15 mouse cellular contexts compared by ENCODE assay signal in the genomic region with DNA sequence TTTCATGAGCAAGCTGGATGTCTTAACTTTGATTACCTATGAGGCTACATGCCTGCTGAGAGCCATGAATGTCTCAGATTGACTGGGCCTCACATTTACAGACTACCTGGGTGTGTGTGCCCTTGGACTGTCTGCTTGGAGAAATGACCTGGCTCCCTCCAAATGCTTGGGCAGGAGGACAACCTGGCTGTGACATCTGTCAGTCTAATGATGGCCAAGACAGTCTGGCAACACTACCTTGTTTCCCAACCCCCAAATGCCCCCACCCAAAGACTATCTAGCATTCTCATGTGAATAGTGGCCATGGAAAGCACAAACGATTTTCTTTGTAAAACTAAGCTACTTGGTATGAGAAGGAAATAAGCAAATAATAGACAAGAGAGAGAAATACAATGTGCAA.
"Had no signal": no experiment of that assay in that cellular context is flagged by ENCODE, and none has a peak within 500 bp of the region (broad histone marks: within the 10 kb centered on the region; RNA-seq: fewer than 3 reads in every experiment).

No protein-coding gene starts in this region.

- H3K4me3 ChIP-seq: limb, embryonic 12.5 days; liver, embryonic 13.5 days; lung, embryonic 15.5 days; myocyte; neural tube, embryonic 15.5 days had no signal

- H3K27me3 ChIP-seq: limb, embryonic 12.5 days; liver, embryonic 13.5 days; lung, embryonic 15.5 days; neural tube, embryonic 15.5 days had no signal

- ATAC-seq: liver, postnatal 0 days had no signal

- H3K4me1 ChIP-seq: limb, embryonic 12.5 days; liver, embryonic 13.5 days; lung, embryonic 15.5 days; neural tube, embryonic 15.5 days had no signal

- H3K27ac ChIP-seq: limb, embryonic 12.5 days; liver, embryonic 13.5 days; lung, embryonic 15.5 days; macrophage had no signal

- H3K36me3 ChIP-seq: limb, embryonic 12.5 days; liver, embryonic 13.5 days; lung, embryonic 15.5 days; neural tube, embryonic 15.5 days had no signal

- DNase-seq: liver; liver, embryonic 13.5 days; liver, postnatal 0 days; lung, postnatal 14 days; midbrain, embryonic 14.5 days; retina, postnatal 1 day; right cerebral cortex, postnatal 4 days; spleen, adult 18-20 months; thymus, adult 18-20 months; thymus, postnatal 25 days had no signal
